Mouse (Mus musculus) small intestine, adult 10 weeks (tissue): ENCODE results near the gene Fgl2. TPM values are rescaled to one million over a fixed set of nuclear protein-coding genes. Genes with fewer than 3 reads are reported as not detected.

Experiments used
- polyA plus RNA-seq: library from polyadenylated mRNA; stranded (reverse); fragments of 350-450 nt; fragmentation: Illumina TruSeq; extraction: RNeasy Lipid Tissue Mini Kit (QIAGEN cat#74804); gene quantifications from one replicate; pipeline ENCODE4 v1.2.3, GENCODE M21; 2014; ENCODE audit warnings: low replicate concordance

Fgl2 gene
- polyA plus RNA-seq = 171 TPM

DNA sequence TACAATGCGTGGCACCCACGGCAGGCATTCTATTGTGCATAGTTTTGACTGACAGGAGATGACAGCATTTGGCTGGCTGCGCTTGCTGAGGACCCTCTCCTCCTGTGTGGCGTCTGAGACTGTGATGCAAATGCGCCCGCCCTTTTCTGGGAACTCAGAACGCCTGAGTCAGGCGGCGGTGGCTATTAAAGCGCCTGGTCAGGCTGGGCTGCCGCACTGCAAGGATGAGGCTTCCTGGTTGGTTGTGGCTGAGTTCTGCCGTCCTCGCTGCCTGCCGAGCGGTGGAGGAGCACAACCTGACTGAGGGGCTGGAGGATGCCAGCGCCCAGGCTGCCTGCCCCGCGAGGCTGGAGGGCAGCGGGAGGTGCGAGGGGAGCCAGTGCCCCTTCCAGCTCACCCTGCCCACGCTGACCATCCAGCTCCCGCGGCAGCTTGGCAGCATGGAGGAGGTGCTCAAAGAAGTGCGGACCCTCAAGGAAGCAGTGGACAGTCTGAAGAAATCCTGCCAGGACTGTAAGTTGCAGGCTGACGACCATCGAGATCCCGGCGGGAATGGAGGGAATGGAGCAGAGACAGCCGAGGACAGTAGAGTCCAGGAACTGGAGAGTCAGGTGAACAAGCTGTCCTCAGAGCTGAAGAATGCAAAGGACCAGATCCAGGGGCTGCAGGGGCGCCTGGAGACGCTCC is at the start of gene Fgl2:
Gene Fgl2 (plus strand): TSS at position 150 of the 687 bp plus-strand sequence.

DNA sequence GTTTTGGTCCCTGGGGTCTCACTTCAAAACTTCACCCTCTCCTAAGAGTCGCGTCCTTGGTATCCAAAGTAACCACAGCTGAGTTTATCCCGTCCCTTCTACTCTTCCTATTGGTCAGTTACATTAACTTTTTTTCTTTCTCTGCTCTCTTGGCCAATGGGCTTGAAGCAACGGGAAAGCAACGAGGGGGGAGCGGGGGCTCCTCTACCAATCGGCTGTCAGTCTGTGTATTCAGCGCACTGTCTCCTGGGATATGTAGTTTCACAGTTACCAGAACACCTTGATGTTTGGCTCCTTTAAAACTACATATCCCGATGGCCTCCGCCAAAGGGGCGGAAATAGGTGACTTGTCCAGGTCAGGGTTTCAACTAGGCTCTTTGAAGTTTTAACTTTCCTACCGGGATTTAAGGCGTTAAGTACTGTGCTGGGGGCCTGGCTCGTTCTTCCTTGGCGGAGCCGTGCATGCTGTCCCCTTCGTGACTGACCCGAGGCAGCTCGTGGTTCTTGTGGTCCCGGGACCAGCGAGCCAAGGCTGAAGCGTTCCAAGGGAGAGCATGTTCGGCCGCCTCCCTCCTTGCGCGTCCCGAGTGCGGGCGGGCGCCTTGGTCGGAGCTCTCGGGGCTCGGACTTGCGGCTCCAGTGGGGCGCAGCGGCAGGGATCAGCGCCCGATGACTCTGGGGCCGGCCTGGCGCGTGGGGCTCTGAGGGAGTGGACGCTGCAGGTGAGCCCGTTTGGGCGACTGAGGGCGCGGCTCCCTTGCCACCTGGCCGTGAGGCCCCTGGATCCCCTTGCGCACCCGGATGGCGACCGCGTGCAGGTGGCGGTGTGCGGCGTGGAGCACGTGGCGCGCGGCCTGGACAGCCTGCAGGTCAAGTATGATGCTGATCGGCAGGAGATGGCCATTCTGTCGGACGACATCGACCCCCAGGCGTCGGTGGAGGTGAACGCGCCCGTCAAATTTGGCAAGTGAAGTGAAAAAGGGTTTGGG is 52.5 kb downstream of the Fgl2 start, which contains the start of the genes Ccdc146 and Fam185a:
Gene Ccdc146 (minus strand): TSS at position 64 of the 989 bp plus-strand sequence.
Gene Fam185a (plus strand): TSS at position 345 of the 989 bp plus-strand sequence.

Other genes with a start within 250 kb of the Fgl2 start
- 5.3 TPM for gene Gsap, start 186.4 kb upstream of the Fgl2 start, polyA plus RNA-seq
- gene Ccdc146, start 52.0 kb downstream of the Fgl2 start, polyA plus RNA-seq = 1.4 TPM
- gene Fam185a, start 52.3 kb downstream of the Fgl2 start, polyA plus RNA-seq = 19.5 TPM
- gene Lrrc17, start 170.9 kb downstream of the Fgl2 start, polyA plus RNA-seq = 1.2 TPM